Mouse (Mus musculus) c-Kit-positive CD71-positive TER-119-negative erythroid progenitor cells, embryonic 14.5 days (primary cell): Measurements from ENCODE around the gene Ttc7b.
A peak's percentile ranks its signal among the peaks of the same experiment; 100 is the strongest.

Experiments
- DNase-seq: peaks from one replicate; pipeline ENCODE4 v3.0.0-alpha.2; 2013; ENCODE audit warnings: low read depth

Gene Ttc7b

GRCm38 (mm10) chr12:100520794-100521186, at the start of gene Ttc7b:
Gene Ttc7b (minus strand): TSS chr12:100520826.
- no peak for DNase-seq

- DNase-seq = no peak
Observed at GRCm38 (mm10) chr12:100568831-100569230, 48.2 kb upstream of the Ttc7b start.

GRCm38 (mm10) chr12:100568105-100568504, 47.5 kb upstream of the Ttc7b start:
- DNase-seq = no peak

- no peak for DNase-seq
Observed at GRCm38 (mm10) chr12:100567627-100568026, 47.0 kb upstream of the Ttc7b start.

- no peak for DNase-seq
Observed at GRCm38 (mm10) chr12:100553675-100554074, 33.0 kb upstream of the Ttc7b start.

GRCm38 (mm10) chr12:100551972-100552371, 31.3 kb upstream of the Ttc7b start:
- DNase-seq = no peak

- no peak for DNase-seq
Observed at GRCm38 (mm10) chr12:100544194-100544567, 23.6 kb upstream of the Ttc7b start.

- no peak for DNase-seq
Observed at GRCm38 (mm10) chr12:100543437-100544193, 23.0 kb upstream of the Ttc7b start.

GRCm38 (mm10) chr12:100542494-100542893, 21.9 kb upstream of the Ttc7b start:
- DNase-seq = no peak

- no peak for DNase-seq
Observed at GRCm38 (mm10) chr12:100542076-100542475, 21.4 kb upstream of the Ttc7b start.

GRCm38 (mm10) chr12:100539158-100539714, 18.6 kb upstream of the Ttc7b start:
- no peak for DNase-seq

GRCm38 (mm10) chr12:100538445-100539157, 18.0 kb upstream of the Ttc7b start:
- no peak for DNase-seq

- no peak for DNase-seq
Observed at GRCm38 (mm10) chr12:100537091-100537490, 16.5 kb upstream of the Ttc7b start.

GRCm38 (mm10) chr12:100535028-100535427, 14.4 kb upstream of the Ttc7b start:
- no peak for DNase-seq

- no peak for DNase-seq
Observed at GRCm38 (mm10) chr12:100534028-100534427, 13.4 kb upstream of the Ttc7b start.

GRCm38 (mm10) chr12:100533209-100533608, 12.6 kb upstream of the Ttc7b start:
- DNase-seq = no peak

- DNase-seq = no peak
Observed at GRCm38 (mm10) chr12:100531740-100532139, 11.1 kb upstream of the Ttc7b start.

GRCm38 (mm10) chr12:100530871-100531270, 10.2 kb upstream of the Ttc7b start:
- DNase-seq = no peak

- DNase-seq = no peak
Observed at GRCm38 (mm10) chr12:100529651-100530050, 9.0 kb upstream of the Ttc7b start.

GRCm38 (mm10) chr12:100529172-100529571, 8.5 kb upstream of the Ttc7b start:
- no peak for DNase-seq

GRCm38 (mm10) chr12:100528246-100528645, 7.6 kb upstream of the Ttc7b start:
- DNase-seq = no peak

- DNase-seq = peak; percentile 63
Observed at GRCm38 (mm10) chr12:100527753-100528152, 7.1 kb upstream of the Ttc7b start.

GRCm38 (mm10) chr12:100527241-100527640, 6.6 kb upstream of the Ttc7b start:
- DNase-seq = no peak
